Mouse (Mus musculus): ENCODE data around the gene C5ar2.

DNA sequence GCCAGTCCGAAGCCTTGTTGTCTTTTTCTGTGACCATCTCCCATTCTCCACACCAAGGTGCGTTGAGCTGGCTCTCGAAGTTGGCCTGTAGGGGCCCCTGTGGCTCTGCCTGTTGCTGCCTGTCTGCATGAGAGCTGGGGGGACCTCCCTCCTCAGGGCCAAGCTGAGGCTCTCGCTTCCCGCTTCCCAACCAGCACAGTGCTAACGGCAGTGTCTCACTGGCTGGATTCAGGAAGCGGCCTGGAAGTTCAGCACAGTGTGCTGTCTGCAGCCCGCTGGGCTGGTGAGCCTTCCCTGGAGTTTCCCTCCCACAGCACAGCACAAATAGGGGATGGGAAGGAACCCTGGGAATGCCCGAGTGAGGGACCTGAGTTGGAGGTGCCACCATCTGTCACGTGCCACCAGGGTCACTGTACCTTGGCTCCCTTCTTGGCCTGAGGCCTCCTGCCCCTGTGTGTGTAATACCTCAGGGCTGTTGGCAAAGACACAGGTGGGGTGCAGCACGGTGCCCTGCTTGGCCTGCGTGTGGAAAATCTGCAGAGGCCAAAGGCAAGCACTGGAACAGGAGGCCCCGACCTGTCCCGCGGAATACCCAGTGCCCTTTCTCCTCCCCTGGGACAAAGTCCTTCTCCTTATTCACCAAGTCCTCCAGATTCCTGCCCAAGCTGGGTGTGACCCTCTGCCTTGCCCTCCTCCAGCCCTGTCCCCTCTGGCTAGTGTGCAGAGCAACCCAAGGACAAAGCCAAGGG is 41.0 kb downstream of the C5ar2 start:
- no peak for TF ChIP-seq CTCF (IDR thresholded peaks at IDR 0.05)
- no peak for TF ChIP-seq EP300 (IDR thresholded peaks at IDR 0.05)

All from lung, postnatal 0 days (tissue).